In the genomic region with DNA sequence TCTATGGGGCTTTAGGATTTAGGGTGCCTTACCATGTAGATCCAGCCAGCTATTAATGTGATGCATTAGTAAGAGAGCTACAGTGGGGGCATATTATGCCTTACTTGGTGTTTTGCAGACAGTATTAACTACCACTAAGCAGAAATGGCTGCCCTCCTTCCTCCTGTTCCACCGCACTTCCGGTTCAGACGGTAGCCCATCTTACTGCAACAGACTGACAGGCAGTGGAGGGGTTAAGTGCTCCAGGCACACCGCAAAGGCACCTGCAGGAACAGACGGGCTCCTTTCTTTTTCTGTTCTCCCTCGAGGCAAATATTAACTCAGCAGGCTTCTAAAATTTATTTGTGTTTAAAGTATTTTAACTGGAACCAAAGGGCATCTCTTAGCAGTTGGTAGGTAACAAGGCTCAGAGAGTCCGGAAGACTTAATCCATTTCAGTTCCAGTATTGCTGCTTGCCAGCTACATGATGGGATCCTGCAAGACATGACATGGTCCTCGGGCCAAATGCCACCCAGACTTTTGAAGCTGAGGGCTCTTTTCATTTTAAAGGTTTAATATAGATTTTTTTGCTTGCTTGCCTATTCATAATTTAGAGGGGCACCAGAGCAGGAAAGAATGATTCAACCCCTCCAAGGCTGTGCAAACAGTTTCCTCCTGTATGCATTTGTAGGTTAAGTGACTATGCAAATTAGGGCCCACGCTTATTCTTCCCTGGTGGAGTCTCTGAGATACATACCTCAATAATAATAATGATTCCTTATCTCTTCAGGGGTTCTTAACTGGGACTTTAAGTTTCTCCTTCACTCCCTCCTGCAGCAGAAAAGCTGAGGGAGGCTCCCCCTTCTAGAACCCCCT, we compare ENCODE assay signal across 15 mouse cellular contexts.
DNase-seq lines count a peak whose midpoint lies in the region; ATAC-seq lines count a peak whose summit lies in the region.
"Had no signal": no experiment of that assay in that cellular context is flagged by ENCODE, and none has a peak within 500 bp of the region (broad histone marks: within the 10 kb centered on the region; RNA-seq: fewer than 3 reads in every experiment).

No protein-coding gene starts in this region.

- H3K9ac ChIP-seq in forebrain, embryonic 14.5 days (ENCODE audit: low read length): no peak overlapping the region
- H3K9ac ChIP-seq in forebrain, embryonic 15.5 days (replicated peaks): no peak overlapping the region
- H3K9ac ChIP-seq: hindbrain, embryonic 14.5 days; liver, embryonic 14.5 days had no signal

- 40% methylated on average over 9 of the region's 9 CpGs for WGBS in forebrain, embryonic 14.5 days
- WGBS in forebrain, embryonic 15.5 days: 37% methylated on average over 9 of the region's 9 CpGs

- no peaks in the 10 kb centered on the region for H3K9me3 ChIP-seq in forebrain, embryonic 14.5 days (replicated peaks; ENCODE audit: control insufficient read depth, low read length)
- no peaks in the 10 kb centered on the region for H3K9me3 ChIP-seq in forebrain, embryonic 15.5 days

- no peak overlapping the region for H3K27ac ChIP-seq in forebrain, embryonic 14.5 days (ENCODE audit: low read depth, low read length)
- no peak overlapping the region for H3K27ac ChIP-seq in forebrain, embryonic 15.5 days (replicated peaks)
- H3K27ac ChIP-seq: hindbrain, embryonic 14.5 days; left cerebral cortex, adult 2 months; liver, embryonic 14.5 days had no signal

- intact Hi-C loops in left cerebral cortex, postnatal 4 days (cut with DNase I): no loop called here

- H3K4me3 ChIP-seq in forebrain, embryonic 14.5 days (ENCODE audit: low read depth, low read length): no peak overlapping the region
- H3K4me3 ChIP-seq in forebrain, embryonic 15.5 days: no peak overlapping the region
- H3K4me3 ChIP-seq: left cerebral cortex, adult 2 months had no signal

- H3K4me2 ChIP-seq in forebrain, embryonic 14.5 days (ENCODE audit: low read length): no peak overlapping the region
- H3K4me2 ChIP-seq in forebrain, embryonic 15.5 days (replicated peaks): no peak overlapping the region
- H3K4me2 ChIP-seq: hindbrain, embryonic 14.5 days had no signal

- peaks cover 6% of the 10 kb centered on the region; the same call in 1 of the 2 replicates for H3K4me1 ChIP-seq in forebrain, embryonic 14.5 days (ENCODE audit: control insufficient read depth, insufficient read depth, low read length)
- peaks cover 16% of the 10 kb centered on the region for H3K4me1 ChIP-seq in forebrain, embryonic 15.5 days

- ATAC-seq in forebrain, embryonic 14.5 days: peak; percentile 38; the same call in 1 of the 2 replicates
- no peak for ATAC-seq in forebrain, embryonic 15.5 days (replicated peaks)
- ATAC-seq: Patski had no signal

- H3K36me3 ChIP-seq in forebrain, embryonic 14.5 days (ENCODE audit: control insufficient read depth, insufficient read depth, low read length): no peaks in the 10 kb centered on the region
- H3K36me3 ChIP-seq in forebrain, embryonic 15.5 days: no peaks in the 10 kb centered on the region

- H3K27me3 ChIP-seq in forebrain, embryonic 14.5 days (replicated peaks; ENCODE audit: control insufficient read depth, insufficient read depth, low read length): no peaks in the 10 kb centered on the region
- no peaks in the 10 kb centered on the region for H3K27me3 ChIP-seq in forebrain, embryonic 15.5 days
- H3K27me3 ChIP-seq: Patski had no signal

- no peak for DNase-seq in forebrain, embryonic 14.5 days (ENCODE audit: low spot score)
- peak; percentile 33 for DNase-seq in left cerebral cortex, postnatal 4 days
- no peak for DNase-seq in left cerebral cortex, adult 8-10 months (ENCODE audit: low spot score in 2 of 2)
- peak; percentile 14 for DNase-seq in thymus, postnatal 0 days (ENCODE audit: low spot score)
- no peak for DNase-seq in thymus, postnatal 4 days
- DNase-seq in adrenal gland, adult 18-20 months (ENCODE audit: low spot score in 2 of 2): no peak
- DNase-seq in left cerebral cortex, adult 9 months (ENCODE audit: low spot score in 2 of 2): no peak
- DNase-seq: cerebellum, adult 18-20 months; embryo, embryonic 11 days; gastrocnemius, postnatal 36 days had no signal

Comparison
In these comparisons a context has a peak if more than half of its experiments do, and no peak if none do; other contexts are left out.
1. DNase-seq: peak in left cerebral cortex, postnatal 4 days (single experiment) and thymus, postnatal 0 days (single experiment); none in forebrain, embryonic 14.5 days (single experiment), left cerebral cortex, adult 8-10 months (0 of 2), thymus, postnatal 4 days (single experiment), adrenal gland, adult 18-20 months (0 of 2) and left cerebral cortex, adult 9 months (0 of 2).